Mouse (Mus musculus): ENCODE measurements around the gene Ampd1.

DNA sequence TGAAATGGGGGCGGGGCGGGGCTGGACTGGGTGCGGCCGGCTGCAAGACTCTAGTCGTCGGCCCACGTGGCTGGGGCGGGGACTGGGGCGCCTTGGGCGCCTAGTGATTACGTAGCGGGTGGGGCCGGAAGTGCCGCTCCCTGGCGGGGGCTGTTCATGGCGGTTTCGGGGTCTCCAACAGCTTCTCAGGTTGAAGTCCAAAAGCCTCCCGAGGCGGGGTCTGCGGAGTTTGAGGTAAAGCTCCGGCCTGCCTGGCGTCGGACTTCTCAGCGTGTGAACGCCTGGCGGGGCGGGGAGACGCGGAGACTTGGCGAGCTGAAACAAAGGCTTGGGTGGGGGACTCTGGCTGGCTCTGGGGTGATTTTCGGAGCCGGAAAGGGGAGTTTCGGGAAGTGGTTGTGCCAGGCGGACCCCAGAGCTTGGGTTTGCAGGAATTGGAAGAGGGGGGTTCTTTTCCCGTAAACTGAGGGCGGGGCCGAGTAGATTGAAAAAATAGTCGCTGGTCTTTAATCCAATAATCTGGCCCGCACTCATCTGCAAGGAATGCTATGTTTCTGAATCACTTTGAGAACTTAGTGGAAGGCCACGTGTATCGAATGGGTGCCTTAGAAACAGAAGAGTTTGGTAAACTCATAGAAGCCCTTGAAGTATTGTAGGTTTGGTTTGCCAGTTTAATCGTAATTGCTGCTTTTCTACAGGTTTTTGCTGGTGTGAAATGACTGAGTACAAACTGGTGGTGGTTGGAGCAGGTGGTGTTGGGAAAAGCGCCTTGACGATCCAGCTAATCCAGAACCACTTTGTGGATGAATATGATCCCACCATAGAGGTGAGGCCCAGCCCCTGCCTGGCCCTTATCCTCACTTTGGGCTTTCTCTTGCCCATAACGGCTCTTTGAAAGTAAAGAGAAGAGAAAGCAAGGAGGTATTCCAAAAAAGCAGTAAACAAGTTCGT lies 15.3 kb upstream of the Ampd1 start, which contains the start of gene Nras:
- TF ChIP-seq POLR2A (IDR thresholded peaks at IDR 0.05; ENCODE audit: low read depth, low read length) (no peak; the same call in 1 of the 2 replicates), CTCF (IDR thresholded peaks at IDR 0.05; ENCODE audit: borderline replicate concordance, insufficient read depth, low read length) (no peak)
